Mouse (Mus musculus) midbrain, embryonic 15.5 days (tissue): ENCODE results near the gene Gemin4. TPM values are rescaled to one million over a fixed set of nuclear protein-coding genes. Genes with fewer than 3 reads are reported as not detected.
"Not testable (repeated sequence)": the region's sequence is repeated elsewhere in the genome, so short reads cannot be mapped to it uniquely, and the experiment has no call there.

ENCODE experiments used
- ATAC-seq: fragments of 200-750 bp; cut with Nextera tagmentation; replicated peaks from 2 replicates; pipeline ENCODE4 v1.8.0; 2017; ENCODE audit warnings: moderate TSS enrichment
- H3K27ac ChIP-seq: fragments of 300-500 bp; sonication (generic); 2 replicates; pipeline ENCODE4 v1.5.1; 2015; ENCODE audit warnings: mild to moderate bottlenecking, inconsistent platforms
- H3K27me3 ChIP-seq: fragments of 300-500 bp; sonication (generic); replicated peaks from 2 replicates; pipeline ENCODE4 v1.6.1; 2015; ENCODE audit warnings: inconsistent platforms
- H3K36me3 ChIP-seq: fragments of 300-500 bp; sonication (generic); replicated peaks from 2 replicates; pipeline ENCODE4 v1.6.1; 2015; ENCODE audit warnings: inconsistent platforms
- H3K4me1 ChIP-seq: fragments of 300-500 bp; sonication (generic); 2 replicates; pipeline ENCODE4 v1.6.1; 2015; ENCODE audit warnings: inconsistent platforms
- H3K4me2 ChIP-seq: fragments of 300-500 bp; sonication (generic); 2 replicates; pipeline ENCODE4 v1.6.1; 2015; ENCODE audit warnings: inconsistent platforms, mild to moderate bottlenecking, moderate library complexity
- H3K4me3 ChIP-seq: fragments of 300-500 bp; sonication (generic); 2 replicates; pipeline ENCODE4 v1.5.1; 2015; ENCODE audit warnings: mild to moderate bottlenecking, inconsistent platforms
- H3K9ac ChIP-seq: fragments of 300-500 bp; sonication (generic); 2 replicates; pipeline ENCODE4 v1.6.1; 2015; ENCODE audit warnings: mild to moderate bottlenecking, inconsistent platforms
- H3K9me3 ChIP-seq: fragments of 300-500 bp; sonication (generic); 2 replicates; pipeline ENCODE4 v1.6.1; 2016; ENCODE audit warnings: inconsistent platforms
- WGBS: fragments of 180-500 bp; shearing (Covaris S2); methylation state at CpG from one replicate; pipeline ENCODE4 v1.1.7; 2015; ENCODE audit warnings: mixed read lengths; 5-methylcytosine and 5-hydroxymethylcytosine counted together
- polyA plus RNA-seq: library from polyadenylated mRNA; unstranded; fragments of >200 nt; fragmentation: Nextera tagmentation; extraction: Ambion mirVana; gene quantifications from 2 replicates; pipeline ENCODE4 v1.2.1, GENCODE M21; 2015

Gene Gemin4
- polyA plus RNA-seq, 1 experiment from 2014 or later: 13.2 TPM

GRCm38 (mm10) chr11:76213841-76214240, 3.6 kb downstream of the Gemin4 start:
- H3K27ac ChIP-seq: no peak overlapping the region
- no peaks in the 10 kb centered on the region for H3K9me3 ChIP-seq
- no peak overlapping the region for H3K4me2 ChIP-seq
- no peak for ATAC-seq
- H3K4me3 ChIP-seq: no peak overlapping the region
- WGBS: 25% methylated on average over 5 of the region's 5 CpGs
- peaks cover 16% of the 10 kb centered on the region for H3K36me3 ChIP-seq
- no peak overlapping the region for H3K9ac ChIP-seq
- peaks cover 10% of the 10 kb centered on the region for H3K4me1 ChIP-seq
- no peaks in the 10 kb centered on the region for H3K27me3 ChIP-seq

GRCm38 (mm10) chr11:76211595-76211994, 5.9 kb downstream of the Gemin4 start:
- H3K4me2 ChIP-seq, H3K4me3 ChIP-seq, H3K9ac ChIP-seq, H3K4me1 ChIP-seq, H3K27me3 ChIP-seq, ATAC-seq, H3K27ac ChIP-seq, H3K9me3 ChIP-seq: not testable (repeated sequence)
- 96% methylated on average over 6 of the region's 6 CpGs for WGBS
- H3K36me3 ChIP-seq: peaks cover 29% of the 10 kb centered on the region

GRCm38 (mm10) chr11:76210228-76210985, 7.1 kb downstream of the Gemin4 start:
- Histone ChIP-seq H3K9ac (no peak overlapping the region), H3K27ac (no peak overlapping the region), H3K4me1 (no peaks in the 10 kb centered on the region), H3K27me3 (no peaks in the 10 kb centered on the region), H3K36me3 (peaks cover 29% of the 10 kb centered on the region), H3K4me2 (no peak overlapping the region), H3K9me3 (no peaks in the 10 kb centered on the region), H3K4me3 (no peak overlapping the region)
- ATAC-seq: no peak
- WGBS: 90% methylated on average over 13 of the region's 13 CpGs

GRCm38 (mm10) chr11:76206793-76207192, 10.7 kb downstream of the Gemin4 start:
- no peak overlapping the region for H3K4me2 ChIP-seq
- H3K9me3 ChIP-seq: no peaks in the 10 kb centered on the region
- H3K27ac ChIP-seq: no peak overlapping the region
- H3K4me3 ChIP-seq: no peak overlapping the region
- no peak for ATAC-seq
- no peaks in the 10 kb centered on the region for H3K27me3 ChIP-seq
- H3K36me3 ChIP-seq: peaks cover 19% of the 10 kb centered on the region; the same call in 1 of the 2 replicates
- H3K4me1 ChIP-seq: peaks cover 10% of the 10 kb centered on the region
- 85% methylated on average over 5 of the region's 5 CpGs for WGBS
- no peak overlapping the region for H3K9ac ChIP-seq

- Histone ChIP-seq H3K9ac (peak overlapping the region; percentile 73), H3K4me2 (peak overlapping the region; percentile 61), H3K27ac (peak overlapping the region; percentile 81), H3K4me3 (peak overlapping the region; percentile 59), H3K9me3 (no peaks in the 10 kb centered on the region), H3K36me3 (no peaks in the 10 kb centered on the region), H3K27me3 (no peaks in the 10 kb centered on the region), H3K4me1 (peaks cover 14% of the 10 kb centered on the region)
- WGBS: under 1% methylated on average over 62 of the region's 90 CpGs
- ATAC-seq: peak; percentile 98
These were observed 15.4 kb downstream of the Gemin4 start for GRCm38 (mm10) chr11:76201761-76202674.

GRCm38 (mm10) chr11:76196977-76197469, 20.4 kb downstream of the Gemin4 start:
- H3K4me2 ChIP-seq: no peak overlapping the region
- WGBS: 43% methylated on average over 8 of the region's 8 CpGs
- ATAC-seq: no peak
- H3K9me3 ChIP-seq: no peaks in the 10 kb centered on the region
- no peak overlapping the region for H3K9ac ChIP-seq
- H3K27me3 ChIP-seq: no peaks in the 10 kb centered on the region
- H3K4me3 ChIP-seq: no peak overlapping the region
- H3K36me3 ChIP-seq: no peaks in the 10 kb centered on the region
- no peak overlapping the region for H3K27ac ChIP-seq
- H3K4me1 ChIP-seq: 0 out of 2 replicates have a peak, but pooled peaks cover 5% of the 10 kb centered on the region

GRCm38 (mm10) chr11:76196275-76196976, 21.0 kb downstream of the Gemin4 start:
- Histone ChIP-seq H3K27ac (no peak overlapping the region), H3K36me3 (no peaks in the 10 kb centered on the region), H3K27me3 (no peaks in the 10 kb centered on the region), H3K4me2 (no peak overlapping the region), H3K9me3 (no peaks in the 10 kb centered on the region), H3K4me1 (0 out of 2 replicates have a peak, but pooled peaks cover 4% of the 10 kb centered on the region), H3K9ac (no peak overlapping the region), H3K4me3 (no peak overlapping the region)
- ATAC-seq: no peak
- 60% methylated on average over 8 of the region's 8 CpGs for WGBS

GRCm38 (mm10) chr11:76186908-76187307, 30.6 kb downstream of the Gemin4 start:
- Histone ChIP-seq H3K9me3 (no peaks in the 10 kb centered on the region), H3K9ac (no peak overlapping the region), H3K27ac (no peak overlapping the region), H3K27me3 (no peaks in the 10 kb centered on the region), H3K4me3 (no peak overlapping the region), H3K4me2 (no peak overlapping the region), H3K4me1 (no peaks in the 10 kb centered on the region), H3K36me3 (no peaks in the 10 kb centered on the region)
- no peak for ATAC-seq
- 84% methylated on average over 6 of the region's 6 CpGs for WGBS

GRCm38 (mm10) chr11:76183745-76184144, 33.7 kb downstream of the Gemin4 start:
- Histone ChIP-seq H3K4me2 (no peak overlapping the region), H3K9me3 (no peaks in the 10 kb centered on the region), H3K9ac (no peak overlapping the region), H3K4me3 (no peak overlapping the region), H3K27ac (no peak overlapping the region), H3K4me1 (peaks cover 5% of the 10 kb centered on the region), H3K27me3 (no peaks in the 10 kb centered on the region), H3K36me3 (no peaks in the 10 kb centered on the region)
- WGBS: 82% methylated on average over 4 of the region's 4 CpGs
- no peak for ATAC-seq

- Histone ChIP-seq H3K36me3 (no peaks in the 10 kb centered on the region), H3K27ac (peak overlapping the region; percentile 84), H3K9me3 (no peaks in the 10 kb centered on the region), H3K4me1 (peaks cover 13% of the 10 kb centered on the region), H3K27me3 (no peaks in the 10 kb centered on the region), H3K4me2 (peak overlapping the region; percentile 84), H3K9ac (peak overlapping the region; percentile 58), H3K4me3 (peak overlapping the region; percentile 84)
- 17% methylated on average over 7 of the region's 7 CpGs for WGBS
- no peak for ATAC-seq
These were observed 37.3 kb downstream of the Gemin4 start for GRCm38 (mm10) chr11:76180146-76180540.

- Histone ChIP-seq H3K9ac (peak within 1 kb of the TSS; percentile 58), H3K9me3 (no peaks in the 10 kb centered on the region), H3K4me1 (peaks cover 13% of the 10 kb centered on the region), H3K4me3 (peak within 1 kb of the TSS; percentile 84), H3K27ac (peak within 1 kb of the TSS; percentile 84), H3K36me3 (no peaks in the 10 kb centered on the region), H3K27me3 (no peaks in the 10 kb centered on the region), H3K4me2 (peak within 1 kb of the TSS; percentile 84)
- under 1% methylated on average over 37 of the region's 37 CpGs for WGBS
- peak; percentile 95 for ATAC-seq
These were observed 37.8 kb downstream of the Gemin4 start, which contains the start of the genes Vps53 and Fam57a for GRCm38 (mm10) chr11:76179495-76180145. Gene Vps53 (minus strand): TSS chr11:76179647. Gene Fam57a (plus strand): TSS chr11:76179671.
